Mouse (Mus musculus) cortical plate, adult 2 months (tissue): Measurements from ENCODE around the gene Acss1. TPM values are rescaled to one million over a fixed set of nuclear protein-coding genes. Genes with fewer than 3 reads are reported as not detected.

Source experiments
- H3K27ac ChIP-seq: fragments of 200-500 bp; 2 replicates; pipeline ENCODE4 v1.5.1; 2012; ENCODE audit warnings: low read length, control low read depth, inconsistent platforms; ENCODE audit not compliant: insufficient read depth
- H3K4me1 ChIP-seq: fragments of 200-500 bp; 2 replicates; pipeline ENCODE4 v1.6.1; 2011; ENCODE audit warnings: low read length; ENCODE audit not compliant: control insufficient read depth, insufficient read depth
- H3K4me3 ChIP-seq: fragments of 200-500 bp; 2 replicates; pipeline ENCODE4 v1.5.1; 2011; ENCODE audit warnings: mild to moderate bottlenecking, low read length, control low read depth; ENCODE audit not compliant: insufficient read depth
- CTCF ChIP-seq: fragments of 200-500 bp; IDR thresholded peaks from 2 replicates; pipeline ENCODE4 v1.5.1; 2011; ENCODE audit warnings: mild to moderate bottlenecking, control low read depth, low read length; ENCODE audit not compliant: insufficient read depth; ENCODE audit errors: extremely low read depth
- POLR2A ChIP-seq: fragments of 200-500 bp; IDR thresholded peaks from 2 replicates; pipeline ENCODE4 v1.6.1; 2011; ENCODE audit warnings: mild to moderate bottlenecking, low read length, control low read depth; ENCODE audit not compliant: insufficient read depth; ENCODE audit errors: extremely low read depth
- polyA plus RNA-seq: library from polyadenylated mRNA; depleted of rRNA; stranded (reverse); fragments of >200 nt; gene quantifications from 2 replicates; pipeline ENCODE4 v1.2.3, GENCODE M21; 2012

Gene Acss1
- polyA plus RNA-seq, 1 experiment, result 28.8 TPM

DNA sequence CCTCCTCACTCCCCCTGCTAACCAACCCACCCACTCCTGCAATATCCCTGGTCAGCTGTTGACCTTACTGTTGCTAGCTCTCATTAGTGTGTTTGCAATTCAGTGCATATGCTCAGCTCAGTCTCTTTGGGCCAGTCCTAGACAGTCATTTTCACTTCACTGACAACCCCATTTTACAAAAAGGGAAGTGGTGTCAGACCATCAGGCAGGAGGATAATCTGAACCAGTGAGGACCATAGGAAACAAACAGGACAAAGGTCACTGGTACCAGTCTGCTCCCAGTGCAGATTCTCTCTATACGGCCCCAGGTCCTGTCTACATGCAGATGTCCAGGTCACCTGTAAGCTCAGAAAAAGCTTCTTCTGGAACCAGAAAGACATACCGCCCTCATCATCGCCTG is 12.2 kb downstream of the Acss1 start:
- Histone ChIP-seq H3K4me1 (peaks cover 4% of the 10 kb centered on the region), H3K27ac (no peak overlapping the region), H3K4me3 (no peak overlapping the region)
- TF ChIP-seq POLR2A (no peak), CTCF (no peak)

GRCm38 (mm10) chr2:150655290-150655689 is 13.0 kb downstream of the Acss1 start:
- no peaks in the 10 kb centered on the region for H3K4me1 ChIP-seq
- no peak overlapping the region for H3K27ac ChIP-seq
- no peak overlapping the region for H3K4me3 ChIP-seq
- TF ChIP-seq POLR2A (no peak), CTCF (no peak)

- Histone ChIP-seq H3K27ac (no peak overlapping the region), H3K4me1 (no peaks in the 10 kb centered on the region), H3K4me3 (no peak overlapping the region)
- TF ChIP-seq POLR2A (no peak), CTCF (no peak)
These were observed 13.5 kb downstream of the Acss1 start for GRCm38 (mm10) chr2:150654814-150655213.

DNA sequence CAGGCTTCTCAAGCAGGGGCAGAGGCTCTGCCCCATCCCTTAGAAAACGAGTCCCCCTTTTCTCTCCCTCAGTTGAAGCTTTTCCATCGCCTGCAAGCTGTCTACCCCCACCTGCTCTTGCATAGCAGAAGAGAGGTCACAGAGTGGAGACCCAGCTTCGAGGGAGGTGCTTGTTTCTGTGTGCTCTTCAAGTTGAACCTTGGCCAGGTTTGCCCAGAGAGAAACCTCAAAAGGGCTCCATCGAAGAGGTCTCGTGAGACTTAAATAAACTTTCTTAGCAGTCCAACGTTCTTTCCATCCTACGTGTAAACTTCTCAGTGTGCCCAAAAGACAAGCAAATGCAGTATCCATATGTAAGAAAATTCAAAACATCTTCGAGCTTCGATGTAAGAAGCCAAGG is 16.9 kb downstream of the Acss1 start:
- peaks cover 3% of the 10 kb centered on the region for H3K4me1 ChIP-seq
- no peak overlapping the region for H3K27ac ChIP-seq
- no peak overlapping the region for H3K4me3 ChIP-seq
- TF ChIP-seq POLR2A (no peak), CTCF (no peak)

DNA sequence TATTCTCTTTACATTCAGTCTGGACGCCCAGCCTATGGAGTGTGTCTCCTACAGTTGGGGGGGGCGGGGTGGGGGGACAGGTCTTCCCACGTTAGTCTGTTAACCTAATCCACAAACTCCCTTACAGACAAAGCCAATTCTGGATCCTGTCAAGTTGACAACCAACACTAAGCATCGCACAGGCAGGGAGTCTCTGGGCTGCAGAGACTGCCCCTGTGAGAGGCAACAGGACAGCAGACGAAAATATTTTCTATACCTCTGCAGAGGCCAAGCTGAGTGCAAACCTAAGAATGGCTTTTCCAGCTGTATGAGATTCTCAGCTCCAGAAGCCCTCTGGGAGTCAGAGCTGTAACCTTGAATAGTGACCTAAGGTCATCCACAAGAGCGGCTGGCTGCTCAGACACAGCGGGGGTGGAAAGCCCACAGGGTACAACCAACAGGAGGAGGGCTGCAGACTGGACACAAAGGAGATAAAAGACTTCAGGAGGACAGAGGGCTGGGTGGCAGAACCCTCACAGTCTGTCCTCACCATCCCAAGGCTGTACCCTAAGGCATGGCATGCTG is 17.7 kb downstream of the Acss1 start:
- TF ChIP-seq CTCF (no peak), POLR2A (no peak)
- Histone ChIP-seq H3K27ac (no peak overlapping the region), H3K4me1 (peaks cover 3% of the 10 kb centered on the region)

GRCm38 (mm10) chr2:150648300-150648895 is 19.9 kb downstream of the Acss1 start:
- Histone ChIP-seq H3K4me1 (peaks cover 3% of the 10 kb centered on the region), H3K4me3 (no peak overlapping the region), H3K27ac (peak overlapping the region; percentile 94)
- no peak for TF ChIP-seq POLR2A
- no peak for TF ChIP-seq CTCF

More for the DNA sequence above, 17.7 kb downstream of the Acss1 start:
- H3K4me3 ChIP-seq, result no peak overlapping the region

DNA sequence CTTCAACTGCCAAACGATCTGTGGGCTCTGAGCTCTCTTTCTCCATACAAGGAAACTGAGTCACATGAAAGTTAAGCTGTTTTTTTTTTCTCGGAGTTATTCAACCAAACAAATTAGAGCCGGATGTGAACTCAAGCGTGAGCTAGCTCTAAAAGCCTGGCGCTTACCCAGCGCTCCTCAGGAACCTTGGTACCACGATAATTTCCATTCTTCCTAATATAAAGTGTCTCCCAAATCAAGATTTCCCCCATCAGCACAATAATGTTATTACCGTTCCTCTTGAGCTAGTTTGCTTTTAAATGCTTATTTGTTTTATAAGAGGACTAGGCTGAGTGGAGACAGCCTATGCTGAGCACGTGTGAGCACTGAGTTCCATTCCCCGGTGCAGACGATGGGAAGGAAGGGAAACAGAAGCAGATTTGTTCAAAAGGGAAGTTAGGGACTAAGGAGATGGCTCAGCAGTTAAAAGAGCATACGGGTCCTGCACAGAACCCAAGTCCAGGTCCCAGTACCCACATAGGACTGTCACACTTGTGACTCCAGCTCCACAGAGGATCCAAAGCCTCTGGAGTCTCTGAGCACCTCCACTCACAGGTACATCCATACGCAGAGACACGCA is 20.5 kb downstream of the Acss1 start:
- Histone ChIP-seq H3K4me3 (no peak overlapping the region), H3K4me1 (peaks cover 3% of the 10 kb centered on the region), H3K27ac (peak overlapping the region; percentile 94)
- TF ChIP-seq CTCF, result no peak
- no peak for TF ChIP-seq POLR2A

GRCm38 (mm10) chr2:150646411-150647121 is 21.7 kb downstream of the Acss1 start:
- TF ChIP-seq POLR2A (no peak), CTCF (no peak)
- no peak overlapping the region for H3K4me3 ChIP-seq
- peak overlapping the region; percentile 52; the same call in 1 of the 2 replicates for H3K27ac ChIP-seq
- peaks cover 3% of the 10 kb centered on the region for H3K4me1 ChIP-seq

DNA sequence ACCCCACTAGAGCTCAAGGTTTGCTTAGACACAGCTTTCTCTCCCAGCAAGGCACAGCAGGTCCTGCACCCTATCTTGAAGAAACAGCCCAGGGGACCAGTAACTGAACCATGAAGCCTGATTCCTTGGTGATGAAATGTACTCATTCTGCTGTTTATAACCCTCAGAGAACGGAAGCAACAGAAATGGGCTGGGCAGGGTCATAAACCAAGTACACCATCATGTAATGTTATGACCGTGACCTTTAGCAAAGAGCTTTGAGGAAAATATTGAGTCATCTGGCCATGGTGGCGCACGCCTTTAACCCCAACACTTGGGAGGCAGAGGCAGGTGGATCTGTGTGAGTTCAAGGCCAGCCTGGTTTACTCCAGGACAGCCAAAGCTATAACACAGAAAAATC is 23.1 kb downstream of the Acss1 start:
- Histone ChIP-seq H3K4me1 (peaks cover 3% of the 10 kb centered on the region), H3K4me3 (no peak overlapping the region), H3K27ac (no peak overlapping the region)
- no peak for TF ChIP-seq POLR2A
- TF ChIP-seq CTCF, result no peak
